Mouse (Mus musculus): ENCODE data around the gene Fmn2. TPM values are rescaled to one million over a fixed set of nuclear protein-coding genes. Genes with fewer than 3 reads are reported as not detected.

Gene Fmn2
- polyA plus RNA-seq, 2 experiments from 2014 or later = not detected

DNA sequence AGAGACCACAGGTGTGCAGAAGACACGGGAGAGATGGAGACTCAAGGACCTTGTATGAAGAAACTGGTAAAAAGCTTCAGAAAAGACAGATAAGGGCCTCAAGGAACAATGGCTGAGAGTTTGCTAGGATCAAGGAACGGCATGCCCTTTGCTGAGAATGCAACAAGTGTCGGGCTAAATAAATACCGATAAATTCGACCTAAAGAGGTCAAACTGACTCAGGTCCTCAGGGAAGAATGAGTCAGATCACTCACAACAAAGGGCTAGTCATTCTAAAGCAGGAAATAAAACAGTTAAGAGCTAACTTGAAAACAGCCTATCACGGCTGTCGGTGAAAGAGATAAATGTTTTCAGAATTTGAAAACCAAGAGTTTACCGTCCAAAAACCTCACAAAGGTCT is 324.9 kb downstream of the Fmn2 start:
- no peak for ATAC-seq

DNA sequence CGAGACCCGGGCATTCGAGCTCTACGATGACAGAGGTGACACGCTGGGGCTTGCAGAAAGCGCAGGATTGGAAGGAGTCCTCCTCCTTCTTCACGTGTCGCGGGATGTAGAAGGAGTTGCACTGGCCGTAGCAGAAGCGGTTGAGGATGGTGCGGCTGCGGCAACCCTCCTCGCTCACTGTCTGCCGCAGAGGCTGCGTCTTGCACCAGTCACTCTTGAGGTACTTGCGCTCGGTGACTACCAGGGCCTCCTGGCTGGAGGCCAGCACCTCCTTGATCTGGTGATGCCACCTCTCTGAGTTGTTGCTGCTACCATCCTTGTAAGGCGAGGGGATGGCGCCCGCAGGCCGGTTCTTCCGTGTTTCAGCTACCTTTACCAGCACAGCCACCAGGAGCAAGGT is 335.2 kb downstream of the Fmn2 start:
- no peak for ATAC-seq

DNA sequence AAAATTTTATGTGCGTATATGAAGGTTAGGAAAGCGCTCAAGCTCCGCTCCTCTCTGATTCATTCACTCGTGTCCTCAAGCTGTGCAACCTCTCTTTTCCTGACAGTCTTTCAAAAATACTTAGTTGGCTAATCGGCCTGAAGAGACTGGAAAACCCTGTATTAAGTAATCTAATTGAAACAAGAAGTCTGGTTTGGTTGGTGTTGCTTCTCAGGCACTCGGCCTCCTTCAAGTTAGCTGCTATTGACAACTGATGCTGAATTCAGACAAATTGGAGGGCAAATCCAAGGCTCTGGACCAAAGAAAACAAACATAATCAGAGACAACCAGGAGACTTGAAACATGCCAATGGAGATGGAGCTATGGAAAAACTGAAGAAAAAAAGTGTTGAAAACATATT is 343.2 kb downstream of the Fmn2 start:
- ATAC-seq = no peak

DNA sequence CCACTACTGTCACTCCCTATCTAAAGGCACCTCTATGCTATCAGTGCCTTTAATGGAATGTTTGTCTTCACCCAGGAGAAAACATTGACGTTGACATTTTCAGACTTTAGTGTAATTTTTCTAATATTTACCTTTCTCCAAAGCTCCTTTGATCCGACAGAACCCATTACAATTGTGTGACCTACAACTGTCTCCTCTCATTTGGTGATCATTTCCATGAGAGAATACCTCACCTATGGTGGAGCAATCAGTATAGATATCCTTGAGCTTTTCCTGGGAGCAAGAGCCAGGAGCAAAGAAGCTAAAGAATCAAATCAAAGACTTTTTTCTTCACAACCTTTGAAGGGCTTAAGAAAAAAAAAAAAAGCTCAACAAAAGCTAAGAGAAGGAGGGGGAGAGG is 354.6 kb downstream of the Fmn2 start:
- no peak for ATAC-seq

DNA sequence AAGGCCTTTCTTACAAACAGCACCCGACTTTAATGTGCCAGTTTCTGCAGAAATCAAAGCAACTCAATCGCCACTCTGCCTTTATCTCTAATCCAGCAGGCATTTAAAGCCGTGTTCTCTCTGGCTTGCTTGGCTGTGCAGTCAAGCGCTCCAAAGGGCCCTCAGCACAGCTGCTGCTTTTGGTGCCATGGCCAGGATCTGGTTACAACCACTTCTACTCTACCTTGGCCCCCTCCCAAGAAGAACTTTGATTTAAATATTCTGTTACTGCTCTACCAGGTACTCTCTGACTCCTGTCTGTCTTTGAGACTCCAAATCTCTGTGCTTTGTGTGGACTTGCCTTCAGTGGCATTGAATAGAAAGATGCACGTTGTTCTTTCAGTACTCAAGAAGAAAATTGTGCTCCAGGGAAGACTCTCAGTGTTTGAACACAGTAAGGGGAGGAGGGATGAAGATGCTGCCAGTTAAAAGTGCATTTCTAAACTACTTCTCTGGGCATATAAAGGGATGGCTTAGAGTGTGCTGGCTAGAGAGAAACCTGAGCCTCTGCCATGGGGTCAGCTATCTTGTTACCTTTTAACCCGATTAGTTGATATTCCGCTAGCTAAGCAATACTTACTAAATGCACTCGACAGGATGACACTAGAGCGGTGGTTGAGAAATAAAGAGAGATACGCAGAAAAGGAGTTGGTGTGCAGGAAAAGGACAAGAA is 358.9 kb downstream of the Fmn2 start:
- no peak for ATAC-seq

Other genes with a start within 250 kb of the Fmn2 start
- not detected for gene Olfr419, start 249.8 kb upstream of the Fmn2 start, polyA plus RNA-seq (2017; shearing (Covaris generic))
- not detected for gene Mptx1, start 171.3 kb upstream of the Fmn2 start, polyA plus RNA-seq (2017; shearing (Covaris generic))
- not detected for gene Olfr417, start 136.7 kb upstream of the Fmn2 start, polyA plus RNA-seq (2017; shearing (Covaris generic))
- gene Olfr248, start 110.8 kb upstream of the Fmn2 start, polyA plus RNA-seq (2017; shearing (Covaris generic)) = not detected
- gene Olfr414, start 77.8 kb upstream of the Fmn2 start, polyA plus RNA-seq (2017; shearing (Covaris generic)) = not detected
- gene Olfr220, start 59.7 kb upstream of the Fmn2 start, polyA plus RNA-seq (2017; shearing (Covaris generic)) = under 1 TPM in 1 of 2 experiments, not detected in 1; 0.13 TPM

Measured in activated CD4-positive, CD25-positive, alpha-beta regulatory T cell, adult 4 months (primary cell).